In the genomic region with DNA sequence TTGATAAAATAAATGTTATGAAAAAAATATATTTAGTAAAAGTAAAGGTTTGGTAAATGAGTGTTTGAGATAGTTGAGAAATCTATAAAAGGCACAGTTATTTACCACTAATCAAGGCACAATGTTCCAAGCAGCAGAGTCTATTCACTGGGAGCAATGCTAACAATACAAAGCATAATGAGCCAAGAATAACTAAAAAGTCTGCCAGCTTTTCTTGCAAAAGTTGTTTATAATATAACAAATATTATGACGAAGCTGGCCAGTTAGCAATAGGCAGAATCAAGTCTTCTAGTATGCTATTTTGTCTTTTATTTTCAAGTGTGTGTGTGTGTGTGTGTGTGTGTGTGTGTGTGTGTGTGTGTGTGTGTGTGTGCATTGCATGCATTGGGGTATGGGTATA, we compare ENCODE assay signal across 21 mouse cellular contexts. TPM values are rescaled to one million over a fixed set of nuclear protein-coding genes. Genes with fewer than 3 reads are reported as not detected.
DNase-seq lines count a peak whose midpoint lies in the region; ATAC-seq and TF ChIP-seq lines count a peak whose summit lies in the region.
"Had no signal": no experiment of that assay in that cellular context is flagged by ENCODE, and none has a peak within 500 bp of the region (broad histone marks: within the 10 kb centered on the region; RNA-seq: fewer than 3 reads in every experiment).

No protein-coding gene starts in this region.

- no peak for ATAC-seq in lung, embryonic 14.5 days (ENCODE audit: insufficient read depth)
- peak; percentile 26; the same call in 1 of the 2 replicates for ATAC-seq in lung, embryonic 16.5 days (ENCODE audit: low read depth)
- ATAC-seq: forebrain, embryonic 13.5 days; forebrain, embryonic 15.5 days had no signal

- no peaks in the 10 kb centered on the region for H3K4me1 ChIP-seq in lung, embryonic 14.5 days (ENCODE audit: insufficient read depth)
- no peaks in the 10 kb centered on the region for H3K4me1 ChIP-seq in lung, adult 2 months (ENCODE audit: control insufficient read depth, insufficient read depth, low read length)
- H3K4me1 ChIP-seq in lung, embryonic 16.5 days (replicated peaks; ENCODE audit: control insufficient read depth, insufficient read depth, low read length) = no peaks in the 10 kb centered on the region
- no peaks in the 10 kb centered on the region for H3K4me1 ChIP-seq in limb, embryonic 10.5 days
- H3K4me1 ChIP-seq: embryonic facial prominence, embryonic 10.5 days; embryonic facial prominence, embryonic 12.5 days; forebrain, embryonic 13.5 days; forebrain, embryonic 15.5 days had no signal

- no peak overlapping the region for H3K4me3 ChIP-seq in lung, embryonic 14.5 days (ENCODE audit: low read depth, low read length)
- no peak overlapping the region for H3K4me3 ChIP-seq in lung, adult 2 months (replicated peaks; ENCODE audit: extremely low read depth, low read depth, low read length)
- no peak overlapping the region for H3K4me3 ChIP-seq in lung, embryonic 16.5 days (ENCODE audit: low read length)
- H3K4me3 ChIP-seq in limb, embryonic 10.5 days = no peak overlapping the region
- H3K4me3 ChIP-seq: embryonic facial prominence, embryonic 10.5 days; embryonic facial prominence, embryonic 12.5 days; forebrain, embryonic 13.5 days; forebrain, embryonic 15.5 days had no signal

- H3K9me3 ChIP-seq in lung, embryonic 14.5 days (ENCODE audit: low read depth, low read length) = no peaks in the 10 kb centered on the region
- H3K9me3 ChIP-seq in lung, embryonic 16.5 days (ENCODE audit: control insufficient read depth, low read length) = no peaks in the 10 kb centered on the region
- H3K9me3 ChIP-seq in limb, embryonic 10.5 days (replicated peaks) = no peaks in the 10 kb centered on the region
- H3K9me3 ChIP-seq: embryonic facial prominence, embryonic 10.5 days; embryonic facial prominence, embryonic 12.5 days; forebrain, embryonic 13.5 days; forebrain, embryonic 15.5 days had no signal

- TF ChIP-seq CTCF in lung, embryonic 14.5 days (IDR thresholded peaks at IDR 0.05; ENCODE audit: low read depth) = no peak
- no peak for TF ChIP-seq CTCF in lung, adult 2 months (IDR thresholded peaks at IDR 0.05; ENCODE audit: insufficient read depth, low read length)

- H3K9ac ChIP-seq in lung, embryonic 14.5 days = no peak overlapping the region
- no peak overlapping the region for H3K9ac ChIP-seq in lung, embryonic 16.5 days (ENCODE audit: low read length)
- H3K9ac ChIP-seq: embryonic facial prominence, embryonic 12.5 days; forebrain, embryonic 13.5 days; forebrain, embryonic 15.5 days had no signal

- H3K36me3 ChIP-seq in lung, embryonic 14.5 days (ENCODE audit: insufficient read depth) = no peaks in the 10 kb centered on the region
- no peaks in the 10 kb centered on the region for H3K36me3 ChIP-seq in lung, embryonic 16.5 days (ENCODE audit: control insufficient read depth, insufficient read depth, low read length)
- no peaks in the 10 kb centered on the region for H3K36me3 ChIP-seq in limb, embryonic 10.5 days
- H3K36me3 ChIP-seq: embryonic facial prominence, embryonic 10.5 days; embryonic facial prominence, embryonic 12.5 days; forebrain, embryonic 15.5 days had no signal

- WGBS in lung, embryonic 14.5 days = 43% methylated on average over 1 of the region's 1 CpGs
- WGBS in lung, adult 2 months = 76% methylated on average over 1 of the region's 1 CpGs
- WGBS in lung, embryonic 16.5 days = 42% methylated on average over 1 of the region's 1 CpGs
- 84% methylated on average over 1 of the region's 1 CpGs for WGBS in limb, embryonic 10.5 days

- no peak overlapping the region for H3K4me2 ChIP-seq in lung, embryonic 14.5 days
- H3K4me2 ChIP-seq in lung, embryonic 16.5 days (ENCODE audit: low read depth, low read length) = no peak overlapping the region
- H3K4me2 ChIP-seq: embryonic facial prominence, embryonic 12.5 days; forebrain, embryonic 13.5 days; forebrain, embryonic 15.5 days had no signal

- H3K27ac ChIP-seq in lung, embryonic 14.5 days (ENCODE audit: low read depth) = no peak overlapping the region
- peak overlapping the region; percentile 80 for H3K27ac ChIP-seq in lung, embryonic 16.5 days (ENCODE audit: low read length)
- H3K27ac ChIP-seq in limb, embryonic 10.5 days = no peak overlapping the region
- H3K27ac ChIP-seq: embryonic facial prominence, embryonic 10.5 days; embryonic facial prominence, embryonic 12.5 days; forebrain, embryonic 13.5 days; forebrain, embryonic 15.5 days had no signal

- no peaks in the 10 kb centered on the region for H3K27me3 ChIP-seq in lung, embryonic 14.5 days (ENCODE audit: insufficient read depth, low read length)
- no peaks in the 10 kb centered on the region for H3K27me3 ChIP-seq in lung, embryonic 16.5 days (ENCODE audit: control insufficient read depth, insufficient read depth, low read depth, low read length)
- H3K27me3 ChIP-seq in limb, embryonic 10.5 days (ENCODE audit: low read depth, poor library complexity, severe bottlenecking) = no peaks in the 10 kb centered on the region
- H3K27me3 ChIP-seq: embryonic facial prominence, embryonic 12.5 days; forebrain, embryonic 13.5 days; forebrain, embryonic 15.5 days had no signal

- peak; percentile 61 for DNase-seq in lung, embryonic 14.5 days
- DNase-seq in lung, adult 2 months = no peak
- no peak for DNase-seq in lung, adult 18-20 months
- DNase-seq in lung, postnatal 10 days = peak; percentile 8
- DNase-seq in lung, postnatal 4 days = no peak
- DNase-seq in lung, postnatal 36 days = peak; percentile 3
- DNase-seq in limb, embryonic 10.5 days (ENCODE audit: low spot score) = no peak
- DNase-seq: adrenal gland, adult 2 months; adrenal gland, postnatal 10 days; adrenal gland, postnatal 25 days; cerebellum, adult 11-12 months; cerebellum, adult 2 months; cerebellum, adult 9-10 months; cerebellum, postnatal 10 days; cerebellum, postnatal 25 days had no signal

- no peak for TF ChIP-seq POLR2A in lung, adult 2 months (IDR thresholded peaks at IDR 0.05; ENCODE audit: borderline replicate concordance, extremely low read depth, low read depth, low read length)

RNA-seq across cellular contexts. Expression of gene Adcy2, which starts 35.3 kb away (rescaled TPM):
- polyA plus RNA-seq in lung, embryonic 14.5 days (2014; fragmentation: Nextera tagmentation; extraction: Ambion mirVana) = 23.8 and 24.4 TPM in 2 replicates
- 8.1 and 10.7 TPM in 2 replicates for polyA plus RNA-seq in lung, adult 2 months (2012; rRNA removed)
- polyA plus RNA-seq in lung, embryonic 16.5 days (2015; fragmentation: Nextera tagmentation; extraction: Ambion mirVana) = 9.1 and 12.2 TPM in 2 replicates
- 0.39 and 1.2 TPM in 2 replicates for polyA plus RNA-seq in limb, embryonic 10.5 days (2016; fragmentation: Nextera tagmentation; extraction: Ambion mirVana)
- polyA plus RNA-seq: C2C12 had no signal

Comparison
In these comparisons a context has a peak if more than half of its experiments do, and no peak if none do; other contexts are left out.
1. DNase-seq: peak in lung, embryonic 14.5 days (single experiment), lung, postnatal 10 days (single experiment) and lung, postnatal 36 days (single experiment); none in lung, adult 2 months (single experiment), lung, adult 18-20 months (0 of 2), lung, postnatal 4 days (0 of 2) and limb, embryonic 10.5 days (single experiment).